Mouse (Mus musculus): ENCODE data around the gene Tomm20l. TPM values are rescaled to one million over a fixed set of nuclear protein-coding genes. Genes with fewer than 3 reads are reported as not detected.

Tomm20l gene
- total RNA-seq, 2 experiments from 2014 or later: not detected

GRCm38 (mm10) chr12:71148801-71149200 lies 37.6 kb downstream of the Tomm20l start:
- intact Hi-C loops (cut with DNase I): no loop called here
- no peak for DNase-seq (ENCODE audit: extremely low spot score in 1 of 2, low spot score in 2 of 2)

- no peak for DNase-seq (ENCODE audit: extremely low spot score in 1 of 2, low spot score in 2 of 2)
- intact Hi-C loops (cut with DNase I): no loop called here
Measured at GRCm38 (mm10) chr12:71149456-71149855, 38.2 kb downstream of the Tomm20l start.

GRCm38 (mm10) chr12:71150167-71150566 lies 38.9 kb downstream of the Tomm20l start:
- intact Hi-C loops (cut with DNase I): no loop called here
- no peak for DNase-seq (ENCODE audit: extremely low spot score in 1 of 2, low spot score in 2 of 2)

- intact Hi-C loops (cut with DNase I): no loop called here
- DNase-seq (ENCODE audit: extremely low spot score in 1 of 2, low spot score in 2 of 2): no peak
Measured at GRCm38 (mm10) chr12:71154979-71155378, 43.8 kb downstream of the Tomm20l start.

- no peak for DNase-seq (ENCODE audit: extremely low spot score in 1 of 2, low spot score in 2 of 2)
- intact Hi-C loops (cut with DNase I): no loop called here
Measured at GRCm38 (mm10) chr12:71157974-71158373, 46.7 kb downstream of the Tomm20l start.

- intact Hi-C loops (cut with DNase I): no loop called here
- DNase-seq (ENCODE audit: extremely low spot score in 1 of 2, low spot score in 2 of 2): no peak
Measured at GRCm38 (mm10) chr12:71164410-71164809, 53.2 kb downstream of the Tomm20l start.

GRCm38 (mm10) chr12:71169911-71170310 lies 58.7 kb downstream of the Tomm20l start:
- DNase-seq (ENCODE audit: extremely low spot score in 1 of 2, low spot score in 2 of 2): no peak
- intact Hi-C loops (cut with DNase I): no loop called here

Other genes with a start within 250 kb of the Tomm20l start
- 100 to 1,000 TPM; 184 to 195 TPM for gene Actr10, start 173.6 kb upstream of the Tomm20l start, total RNA-seq (2021)
- 100 to 1,000 TPM; 244 to 255 TPM for gene Psma3, start 136.8 kb upstream of the Tomm20l start, total RNA-seq (2021)
- gene Arid4a, start 95.4 kb upstream of the Tomm20l start, total RNA-seq (2021): 10 to 100 TPM; 31.2 to 32.2 TPM
- gene Timm9, start 25.3 kb downstream of the Tomm20l start, total RNA-seq (2021): 10 to 100 TPM; 64.8 to 74.0 TPM
- 1 to 10 TPM; 5.7 to 6.6 TPM for gene 2700049A03Rik, start 25.4 kb downstream of the Tomm20l start, total RNA-seq (2021)
- gene Dact1, start 198.5 kb downstream of the Tomm20l start, total RNA-seq (2021): 10 to 100 TPM; 20.4 to 23.4 TPM